Mouse (Mus musculus) bone marrow, adult 2 months (tissue): ENCODE results near the gene Sesn2. TPM values are rescaled to one million over a fixed set of nuclear protein-coding genes. Genes with fewer than 3 reads are reported as not detected.

ENCODE experiments used
- H3K27ac ChIP-seq: fragments of 200-500 bp; 2 replicates; pipeline ENCODE4 v1.5.1; 2012; ENCODE audit warnings: low read depth, mild to moderate bottlenecking, control low read depth, inconsistent platforms, low read length; ENCODE audit not compliant: control insufficient read depth, poor library complexity, insufficient read depth
- H3K4me1 ChIP-seq: fragments of 200-500 bp; 2 replicates; pipeline ENCODE4 v1.6.1; 2011; ENCODE audit warnings: low read length; ENCODE audit not compliant: control insufficient read depth, insufficient read depth
- H3K4me3 ChIP-seq: fragments of 200-500 bp; replicated peaks from 2 replicates; pipeline ENCODE3; 2011; ENCODE audit warnings: mild to moderate bottlenecking, low read depth, low read length, control low read depth; ENCODE audit not compliant: control insufficient read depth
- CTCF ChIP-seq: fragments of 200-500 bp; IDR thresholded peaks from 2 replicates; pipeline ENCODE4 v1.5.1; 2011; ENCODE audit warnings: low read length, control low read depth; ENCODE audit not compliant: control insufficient read depth, insufficient read depth
- POLR2A ChIP-seq: fragments of 200-500 bp; IDR thresholded peaks from 2 replicates; pipeline ENCODE4 v1.6.1; 2011; ENCODE audit warnings: low read depth, mild to moderate bottlenecking, control low read depth, low read length, borderline replicate concordance; ENCODE audit not compliant: control insufficient read depth
- WGBS: fragments of 180-500 bp; shearing (Covaris S2); methylation state at CpG from one replicate; pipeline ENCODE4 v1.1.7; 2018; 5-methylcytosine and 5-hydroxymethylcytosine counted together
- polyA plus RNA-seq: library from polyadenylated mRNA; stranded (reverse); fragments of >200 nt; gene quantifications from 2 replicates; pipeline ENCODE4 v1.2.4, GENCODE M21; 2011; ENCODE audit warnings: low replicate concordance; ENCODE audit not compliant: missing spikeins, insufficient read depth, insufficient read length

Sesn2 gene
- polyA plus RNA-seq, 1 experiment: 20.0 TPM

DNA sequence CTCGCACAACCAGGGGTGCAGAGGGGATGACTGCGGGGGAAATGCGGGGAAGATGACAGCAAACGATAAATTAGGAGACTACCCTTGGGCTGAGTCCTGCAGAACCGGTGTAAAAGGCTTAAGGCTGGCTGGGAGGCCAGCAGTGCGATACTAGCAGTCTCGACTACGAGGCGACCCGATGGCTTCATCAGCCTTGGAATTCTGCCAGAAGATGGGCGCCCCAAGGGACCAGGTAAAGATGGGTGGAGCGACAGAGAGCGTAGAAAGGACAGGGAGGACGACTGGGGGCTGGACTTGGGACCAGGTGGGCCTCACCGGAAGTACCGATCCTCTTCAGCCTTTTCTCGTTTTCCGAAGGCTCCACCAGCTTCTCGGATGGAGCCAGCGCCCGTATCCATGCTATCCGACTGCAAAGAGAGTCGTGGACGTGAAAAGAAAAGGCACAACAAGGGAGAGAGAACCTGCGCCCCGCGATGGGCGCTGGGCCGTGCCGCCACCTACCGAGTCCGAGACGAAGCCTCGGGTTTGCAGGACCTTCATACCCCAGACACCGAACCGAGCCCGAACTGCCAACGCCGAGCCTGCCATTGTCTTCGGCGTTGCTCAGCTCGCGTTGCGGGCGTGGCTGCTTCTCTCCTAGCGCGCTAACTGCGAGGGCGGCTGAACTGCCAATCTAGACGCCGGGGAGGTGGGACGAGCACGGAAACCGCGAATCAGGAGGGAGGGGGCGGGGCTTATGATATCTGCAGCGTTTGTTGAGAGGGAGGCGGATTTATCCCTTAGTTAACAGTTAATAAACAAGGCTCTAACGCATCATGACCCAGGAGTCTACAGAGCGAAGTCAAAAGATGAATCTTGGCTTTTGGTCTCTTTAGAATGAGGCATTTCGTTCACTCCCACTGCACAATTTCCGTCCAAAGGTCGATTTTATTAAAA is 22.9 kb upstream of the Sesn2 start, which contains the start of gene Atpif1:
Gene Atpif1, minus strand, starts transcription at position 679 of the 936 bp plus-strand sequence.
- WGBS: under 1% methylated on average over 63 of the region's 63 CpGs
- H3K4me1 ChIP-seq: peaks cover 6% of the 10 kb centered on the region
- peak within 1 kb of the TSS; percentile 82 for H3K27ac ChIP-seq
- peak within 1 kb of the TSS; percentile 81 for H3K4me3 ChIP-seq
- TF ChIP-seq POLR2A (peak; percentile 96), CTCF (no peak)

DNA sequence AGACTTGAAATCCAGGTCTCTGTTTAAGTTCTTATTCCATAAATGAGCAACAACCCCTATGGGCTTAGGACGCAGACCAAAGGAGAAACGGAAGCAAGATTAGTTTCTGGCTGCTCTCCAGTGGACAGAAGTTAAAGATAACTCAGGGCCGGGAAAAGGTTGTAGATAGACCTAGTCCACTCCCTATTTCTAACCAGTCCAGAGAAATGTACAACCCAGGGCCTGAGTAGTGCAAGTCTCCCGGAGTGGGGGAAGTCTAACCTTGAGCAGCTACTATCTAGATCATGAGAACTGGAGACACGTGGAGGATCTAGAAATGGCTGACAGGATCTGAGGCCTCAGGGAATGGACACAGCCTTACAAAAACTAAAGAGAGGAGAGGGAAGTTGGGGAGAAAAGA is 22.2 kb upstream of the Sesn2 start:
- peaks cover 8% of the 10 kb centered on the region for H3K4me1 ChIP-seq
- peak overlapping the region; percentile 82 for H3K27ac ChIP-seq
- 4% methylated on average over 5 of the region's 5 CpGs for WGBS
- H3K4me3 ChIP-seq: peak overlapping the region; percentile 81
- no peak for TF ChIP-seq CTCF
- TF ChIP-seq POLR2A: no peak

- WGBS: 62% methylated on average over 20 of the region's 20 CpGs
- Histone ChIP-seq H3K4me3 (no peak overlapping the region), H3K4me1 (peaks cover 5% of the 10 kb centered on the region; the same call in 1 of the 2 replicates), H3K27ac (peak overlapping the region; percentile 72)
- TF ChIP-seq CTCF: no peak
- no peak for TF ChIP-seq POLR2A
Measured at GRCm38 (mm10) chr4:132530033-132530804, 19.9 kb upstream of the Sesn2 start.

- Histone ChIP-seq H3K27ac (no peak overlapping the region; the same call in 1 of the 2 replicates), H3K4me3 (no peak overlapping the region), H3K4me1 (peaks cover 4% of the 10 kb centered on the region; the same call in 1 of the 2 replicates)
- WGBS: 8% methylated on average over 4 of the region's 4 CpGs
- no peak for TF ChIP-seq POLR2A
- TF ChIP-seq CTCF: no peak
Measured at GRCm38 (mm10) chr4:132529344-132529743, 19.0 kb upstream of the Sesn2 start.

DNA sequence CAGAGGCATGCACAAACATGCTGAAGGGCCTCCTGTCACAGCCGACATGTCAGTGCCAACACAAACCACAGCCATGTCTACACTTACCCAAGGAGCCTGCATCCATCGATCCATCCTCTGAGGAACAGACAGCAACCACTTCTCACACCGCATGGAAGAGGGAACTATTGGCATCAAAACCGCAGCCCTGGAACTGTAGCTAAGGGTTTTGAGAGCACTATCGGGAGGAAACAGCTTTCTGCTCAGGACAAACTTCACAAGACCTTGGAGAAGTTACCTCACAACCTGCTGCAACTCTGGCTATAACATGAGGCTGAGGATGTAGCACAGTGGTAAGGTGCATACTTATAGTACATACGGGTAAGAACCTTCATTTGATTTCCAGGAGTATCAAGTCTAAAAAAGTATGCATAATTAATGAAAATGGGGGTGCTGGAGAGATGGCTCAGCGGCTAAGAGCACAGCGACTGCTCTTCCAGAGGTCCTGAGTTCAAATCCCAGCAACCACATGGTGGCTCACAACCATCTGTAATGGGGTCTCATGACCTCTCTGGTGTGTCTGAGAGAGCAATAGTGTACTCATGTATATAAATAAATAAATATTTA is 17.7 kb upstream of the Sesn2 start:
- no peak for TF ChIP-seq CTCF
- no peak for TF ChIP-seq POLR2A
- Histone ChIP-seq H3K4me1 (peaks cover 4% of the 10 kb centered on the region; the same call in 1 of the 2 replicates), H3K27ac (0 out of 2 replicates have a peak overlapping the region, but pooled peaks have one; percentile 48), H3K4me3 (no peak overlapping the region)
- WGBS: 35% methylated on average over 8 of the region's 8 CpGs

DNA sequence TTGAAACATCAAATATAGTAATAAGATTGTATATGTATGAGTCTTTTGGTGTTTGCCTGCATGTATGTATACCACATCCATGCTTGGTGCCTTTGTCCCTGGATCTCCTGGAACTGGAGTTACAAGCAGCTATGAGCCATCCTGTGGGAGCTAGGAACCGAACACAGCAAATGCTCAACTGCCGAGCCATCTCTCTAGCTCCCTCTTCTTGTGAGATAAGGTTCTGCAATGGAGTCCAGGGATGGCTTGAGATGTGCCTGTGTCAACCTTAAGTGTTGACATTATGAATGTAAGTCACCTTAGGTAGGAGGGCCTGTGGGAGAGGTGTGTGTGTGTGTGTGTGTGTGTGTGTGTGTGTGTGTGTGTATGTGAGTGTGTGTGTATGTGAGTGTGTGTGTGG is 16.4 kb upstream of the Sesn2 start:
- Histone ChIP-seq H3K27ac (no peak overlapping the region), H3K4me3 (no peak overlapping the region), H3K4me1 (peaks cover 4% of the 10 kb centered on the region; the same call in 1 of the 2 replicates)
- WGBS: 20% methylated on average over 2 of the region's 2 CpGs
- TF ChIP-seq CTCF: peak; percentile 47
- no peak for TF ChIP-seq POLR2A

DNA sequence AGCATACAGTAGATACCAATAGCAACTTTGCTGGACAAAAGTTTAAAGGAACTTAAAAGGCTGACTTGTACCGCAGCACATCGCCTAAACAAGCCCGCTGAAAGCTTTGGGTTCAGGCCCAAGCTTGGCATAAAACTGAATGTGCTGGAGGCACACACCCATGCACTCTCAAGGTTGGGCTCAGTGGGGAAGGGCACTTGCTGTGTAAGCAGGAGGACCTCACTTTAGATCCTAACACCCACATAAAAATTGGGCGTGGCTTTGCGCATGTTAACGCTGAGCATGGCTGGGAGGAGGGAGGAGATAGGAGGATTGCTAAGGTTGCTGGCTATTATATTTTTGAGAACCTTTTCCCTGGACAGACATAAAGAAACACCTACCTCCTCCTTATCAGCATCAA is 14.5 kb upstream of the Sesn2 start:
- TF ChIP-seq POLR2A: no peak
- no peak for TF ChIP-seq CTCF
- Histone ChIP-seq H3K4me3 (no peak overlapping the region), H3K27ac (no peak overlapping the region), H3K4me1 (peaks cover 4% of the 10 kb centered on the region; the same call in 1 of the 2 replicates)
- 67% methylated on average over 6 of the region's 6 CpGs for WGBS
